Mouse (Mus musculus) lung, embryonic 15.5 days (tissue): Measurements from ENCODE around the gene Dip2b. TPM values are rescaled to one million over a fixed set of nuclear protein-coding genes. Genes with fewer than 3 reads are reported as not detected.
A peak's percentile ranks its signal among the peaks of the same experiment; 100 is the strongest.

Experiments used
- ATAC-seq: fragments of 200-750 bp; cut with Nextera tagmentation; 2 replicates; pipeline ENCODE4 v1.8.0; 2017; ENCODE audit warnings: moderate number of reproducible peaks, borderline replicate concordance; ENCODE audit not compliant: low FRiP score, low TSS enrichment; ENCODE audit errors: extremely low read depth
- H3K27ac ChIP-seq: fragments of 300-500 bp; sonication (generic); 2 replicates; pipeline ENCODE4 v1.5.1; 2015; ENCODE audit warnings: moderate library complexity, mild to moderate bottlenecking, inconsistent platforms
- H3K27me3 ChIP-seq: fragments of 300-500 bp; sonication (generic); 2 replicates; pipeline ENCODE4 v1.6.1; 2015; ENCODE audit warnings: inconsistent platforms
- H3K36me3 ChIP-seq: fragments of 300-500 bp; sonication (generic); 2 replicates; pipeline ENCODE4 v1.6.1; 2015; ENCODE audit warnings: inconsistent platforms
- H3K4me1 ChIP-seq: fragments of 300-500 bp; sonication (generic); 2 replicates; pipeline ENCODE4 v1.6.1; 2015; ENCODE audit warnings: inconsistent platforms
- H3K4me2 ChIP-seq: fragments of 300-500 bp; sonication (generic); 2 replicates; pipeline ENCODE4 v1.6.1; 2015; ENCODE audit warnings: inconsistent platforms, mild to moderate bottlenecking, moderate library complexity
- H3K4me3 ChIP-seq: fragments of 300-500 bp; sonication (generic); 2 replicates; pipeline ENCODE4 v1.5.1; 2015; ENCODE audit warnings: mild to moderate bottlenecking, inconsistent platforms
- H3K9ac ChIP-seq: fragments of 300-500 bp; sonication (generic); 2 replicates; pipeline ENCODE4 v1.6.1; 2015; ENCODE audit warnings: inconsistent platforms
- H3K9me3 ChIP-seq: fragments of 300-500 bp; sonication (generic); 2 replicates; pipeline ENCODE4 v1.6.1; 2016; ENCODE audit warnings: inconsistent platforms
- WGBS: fragments of 180-500 bp; shearing (Covaris S2); methylation state at CpG from one replicate; pipeline ENCODE4 v1.1.7; 2015; 5-methylcytosine and 5-hydroxymethylcytosine counted together
- polyA plus RNA-seq: library from polyadenylated mRNA; unstranded; fragments of >200 nt; fragmentation: Nextera tagmentation; extraction: Ambion mirVana; gene quantifications from 2 replicates; pipeline ENCODE4 v1.2.1, GENCODE M21; 2015

Dip2b gene
- polyA plus RNA-seq, 1 experiment from 2014 or later, result 10.5 TPM

GRCm38 (mm10) chr15:100144854-100145824 lies 106.7 kb downstream of the Dip2b start:
- no peak for ATAC-seq
- Histone ChIP-seq H3K27me3 (no peaks in the 10 kb centered on the region), H3K9me3 (no peaks in the 10 kb centered on the region), H3K27ac (0 out of 2 replicates have a peak overlapping the region, but pooled peaks have one; percentile 84), H3K4me2 (no peak overlapping the region), H3K4me1 (peaks cover 18% of the 10 kb centered on the region; the same call in 1 of the 2 replicates), H3K36me3 (peaks cover 9% of the 10 kb centered on the region; the same call in 1 of the 2 replicates), H3K4me3 (no peak overlapping the region), H3K9ac (no peak overlapping the region)
- WGBS, result 48% methylated on average over 15 of the region's 15 CpGs

DNA sequence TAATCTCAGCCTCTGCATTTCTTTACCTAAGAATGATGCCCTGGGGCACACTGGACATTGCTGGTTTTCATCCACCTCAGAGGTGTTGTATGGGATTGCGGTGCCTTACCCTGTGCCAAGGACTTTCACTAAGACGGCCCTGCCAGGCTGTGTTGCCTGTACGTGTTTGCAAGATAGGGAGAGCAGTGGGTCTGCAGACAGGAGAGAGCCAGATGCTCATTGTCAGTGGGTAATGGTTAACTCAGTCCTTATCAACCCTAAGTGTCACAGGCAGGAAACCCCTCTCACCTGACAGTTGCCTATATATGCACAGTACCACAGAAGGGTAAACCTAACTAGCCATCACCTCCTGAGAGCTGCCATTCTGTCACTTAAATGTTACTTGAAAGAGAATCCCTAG lies 107.5 kb downstream of the Dip2b start:
- Histone ChIP-seq H3K4me2 (no peak overlapping the region), H3K27ac (no peak overlapping the region), H3K9ac (no peak overlapping the region), H3K36me3 (peaks cover 9% of the 10 kb centered on the region; the same call in 1 of the 2 replicates), H3K27me3 (no peaks in the 10 kb centered on the region), H3K9me3 (no peaks in the 10 kb centered on the region), H3K4me1 (peaks cover 18% of the 10 kb centered on the region; the same call in 1 of the 2 replicates), H3K4me3 (no peak overlapping the region)
- no peak for ATAC-seq
- WGBS, result 66% methylated on average over 3 of the region's 3 CpGs

DNA sequence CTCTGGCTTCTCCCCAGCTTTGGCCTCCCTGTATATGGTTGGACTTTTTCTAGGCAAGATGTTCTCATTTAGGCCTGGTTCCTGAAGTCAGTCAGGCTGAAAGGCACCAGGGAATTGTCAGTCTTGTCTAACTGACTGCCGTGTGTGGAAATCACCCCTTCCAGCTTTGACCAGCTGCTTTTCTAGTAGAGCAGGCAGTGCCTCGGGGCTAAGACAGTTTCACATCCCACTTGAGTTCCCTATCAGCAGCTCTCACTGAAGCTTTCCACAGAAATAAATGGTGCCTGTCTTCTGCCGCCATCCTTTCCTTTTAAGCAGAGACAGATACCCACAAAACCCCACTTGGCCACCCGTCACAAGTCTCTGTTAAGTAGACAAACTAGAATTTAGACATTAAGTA lies 112.1 kb downstream of the Dip2b start:
- H3K27me3 ChIP-seq, result no peaks in the 10 kb centered on the region
- H3K9ac ChIP-seq, result no peak overlapping the region
- H3K4me2 ChIP-seq, result no peak overlapping the region
- H3K27ac ChIP-seq, result no peak overlapping the region
- H3K4me3 ChIP-seq, result no peak overlapping the region
- H3K9me3 ChIP-seq, result no peaks in the 10 kb centered on the region
- 0 out of 2 replicates have a peak, but pooled peaks cover 4% of the 10 kb centered on the region for H3K4me1 ChIP-seq
- 71% methylated on average over 4 of the region's 4 CpGs for WGBS
- no peak for ATAC-seq
- H3K36me3 ChIP-seq, result peaks cover 17% of the 10 kb centered on the region

- ATAC-seq, result no peak
- H3K27me3 ChIP-seq, result no peaks in the 10 kb centered on the region
- H3K4me2 ChIP-seq, result no peak overlapping the region
- H3K27ac ChIP-seq, result no peak overlapping the region
- peaks cover 33% of the 10 kb centered on the region for H3K36me3 ChIP-seq
- H3K4me1 ChIP-seq, result no peaks in the 10 kb centered on the region
- WGBS, result 88% methylated on average over 3 of the region's 3 CpGs
- no peaks in the 10 kb centered on the region for H3K9me3 ChIP-seq
- H3K4me3 ChIP-seq, result no peak overlapping the region
- H3K9ac ChIP-seq, result no peak overlapping the region
Observed at GRCm38 (mm10) chr15:100152321-100152720, 113.9 kb downstream of the Dip2b start.

- no peak overlapping the region for H3K9ac ChIP-seq
- no peak overlapping the region for H3K4me2 ChIP-seq
Observed at GRCm38 (mm10) chr15:100153024-100153423, 114.6 kb downstream of the Dip2b start.

DNA sequence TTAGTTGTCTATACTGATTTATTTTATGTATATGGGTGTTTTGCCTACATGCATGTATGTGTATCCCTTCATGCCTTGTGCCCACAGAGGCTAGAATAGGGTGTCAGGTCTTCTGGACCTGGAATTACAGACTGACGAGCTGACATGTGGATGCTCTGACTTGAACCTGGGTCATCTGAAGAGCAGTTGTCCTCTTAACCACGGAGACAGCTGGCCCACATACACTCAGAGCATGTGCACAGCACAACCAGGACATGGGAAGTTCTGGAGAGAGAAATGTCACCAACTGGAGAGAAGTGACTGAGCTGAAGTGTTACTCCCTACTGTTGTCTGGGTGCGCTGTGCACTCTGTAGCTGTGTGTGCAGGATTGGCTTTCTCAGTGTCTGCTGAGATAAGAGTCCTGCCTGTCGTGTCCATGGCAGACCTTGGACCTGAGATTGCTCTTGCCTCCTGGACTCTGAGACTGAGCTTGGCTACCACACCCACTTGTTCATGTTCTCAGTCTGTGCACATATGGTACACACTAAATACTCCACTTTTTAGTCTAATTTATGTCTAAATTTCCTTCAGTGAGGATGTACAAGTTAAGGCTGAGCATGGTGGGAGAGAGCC lies 117.7 kb downstream of the Dip2b start:
- Histone ChIP-seq H3K9me3 (no peaks in the 10 kb centered on the region), H3K9ac (no peak overlapping the region), H3K4me1 (no peaks in the 10 kb centered on the region), H3K4me2 (no peak overlapping the region), H3K36me3 (peaks cover 40% of the 10 kb centered on the region), H3K27me3 (no peaks in the 10 kb centered on the region), H3K27ac (no peak overlapping the region), H3K4me3 (no peak overlapping the region)
- ATAC-seq, result no peak
- 87% methylated on average over 4 of the region's 4 CpGs for WGBS

More at GRCm38 (mm10) chr15:100153024-100153423, 114.6 kb downstream of the Dip2b start:
- no peaks in the 10 kb centered on the region for H3K4me1 ChIP-seq
- no peak overlapping the region for H3K27ac ChIP-seq
- no peaks in the 10 kb centered on the region for H3K9me3 ChIP-seq
- no peaks in the 10 kb centered on the region for H3K27me3 ChIP-seq
- H3K36me3 ChIP-seq, result peaks cover 36% of the 10 kb centered on the region
- whole genome bisulfite sequencing, result 68% methylated on average over 3 of the region's 3 CpGs
- H3K4me3 ChIP-seq, result no peak overlapping the region
- no peak for ATAC-seq

- no peak overlapping the region for H3K27ac ChIP-seq
- H3K36me3 ChIP-seq, result peaks cover 40% of the 10 kb centered on the region
- ATAC-seq, result no peak
- no peak overlapping the region for H3K4me2 ChIP-seq
- 83% methylated on average over 10 of the region's 10 CpGs for WGBS
- no peaks in the 10 kb centered on the region for H3K9me3 ChIP-seq
- no peaks in the 10 kb centered on the region for H3K27me3 ChIP-seq
- H3K4me1 ChIP-seq, result no peaks in the 10 kb centered on the region
- H3K4me3 ChIP-seq, result no peak overlapping the region
- H3K9ac ChIP-seq, result no peak overlapping the region
Observed at GRCm38 (mm10) chr15:100156781-100157470, 118.5 kb downstream of the Dip2b start.

- Histone ChIP-seq H3K9me3 (no peaks in the 10 kb centered on the region), H3K36me3 (peaks cover 55% of the 10 kb centered on the region), H3K9ac (no peak overlapping the region), H3K4me3 (no peak overlapping the region), H3K4me2 (no peak overlapping the region), H3K27ac (no peak overlapping the region), H3K4me1 (no peaks in the 10 kb centered on the region), H3K27me3 (no peaks in the 10 kb centered on the region)
- ATAC-seq, result no peak
- 81% methylated on average over 10 of the region's 10 CpGs for WGBS
Observed at GRCm38 (mm10) chr15:100158985-100159384, 120.5 kb downstream of the Dip2b start.

DNA sequence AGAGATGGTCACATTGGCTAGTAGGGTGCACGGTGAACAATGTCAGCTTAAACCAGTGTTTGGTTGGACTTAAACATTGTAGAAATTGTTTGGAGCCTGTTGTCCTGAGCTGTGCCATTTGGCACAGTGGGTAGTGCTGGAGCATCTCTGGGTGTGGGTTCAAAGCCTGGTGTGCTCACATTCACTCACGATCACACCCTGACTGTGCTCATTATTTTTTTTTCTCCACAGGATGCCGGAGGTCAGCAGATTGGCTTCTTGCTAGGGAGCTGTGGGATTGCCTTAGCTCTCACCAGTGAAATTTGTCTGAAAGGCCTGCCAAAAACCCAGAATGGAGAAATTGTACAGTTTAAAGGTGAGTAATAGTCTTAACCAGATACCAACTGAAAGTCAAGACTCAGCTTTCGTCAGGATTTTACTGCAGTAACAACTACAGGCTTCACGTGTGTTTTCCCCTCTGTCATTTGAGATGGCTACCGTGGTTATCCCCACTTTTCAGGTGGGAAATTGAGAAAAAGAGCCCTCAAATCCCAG lies 123.3 kb downstream of the Dip2b start:
- Histone ChIP-seq H3K9ac (no peak overlapping the region), H3K4me2 (no peak overlapping the region), H3K27me3 (no peaks in the 10 kb centered on the region), H3K4me1 (no peaks in the 10 kb centered on the region), H3K4me3 (no peak overlapping the region), H3K27ac (no peak overlapping the region), H3K9me3 (no peaks in the 10 kb centered on the region), H3K36me3 (peaks cover 39% of the 10 kb centered on the region)
- 82% methylated on average over 6 of the region's 6 CpGs for WGBS
- no peak for ATAC-seq

DNA sequence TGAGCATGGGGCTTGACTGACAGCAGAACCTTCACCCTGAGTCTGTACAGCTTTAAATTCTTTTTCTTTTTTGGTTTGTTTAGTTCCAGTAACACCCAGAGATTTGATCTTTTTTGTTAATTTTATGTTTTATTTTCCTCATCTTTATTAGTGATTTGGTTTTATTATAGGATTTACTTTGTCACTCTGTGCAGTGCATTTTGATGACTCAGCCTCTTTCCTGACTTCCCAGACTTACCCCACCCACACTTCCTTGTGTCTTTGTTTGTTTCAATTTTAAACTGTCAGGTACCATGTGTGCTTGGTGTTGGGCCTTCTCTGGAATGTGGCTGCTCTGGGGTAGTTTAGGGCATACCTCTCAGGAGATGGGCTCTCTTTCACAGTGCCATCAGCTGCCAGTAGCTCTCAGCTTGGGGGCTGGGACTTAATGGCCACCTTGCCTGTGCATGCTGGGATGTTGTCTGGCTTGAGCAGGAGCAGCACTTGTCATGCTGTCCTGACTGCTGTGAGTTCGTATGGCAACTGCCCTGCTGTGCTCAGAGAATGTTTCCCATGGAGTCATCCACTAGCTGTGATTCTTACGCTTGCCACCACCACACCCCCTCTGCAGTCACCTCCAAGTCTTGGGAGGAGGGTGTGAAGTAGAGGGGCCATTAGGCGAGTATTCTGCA lies 125.1 kb downstream of the Dip2b start:
- Histone ChIP-seq H3K9me3 (no peaks in the 10 kb centered on the region), H3K4me2 (no peak overlapping the region), H3K27me3 (no peaks in the 10 kb centered on the region), H3K36me3 (peaks cover 35% of the 10 kb centered on the region; the same call in 1 of the 2 replicates), H3K9ac (no peak overlapping the region), H3K4me1 (0 out of 2 replicates have a peak, but pooled peaks cover 6% of the 10 kb centered on the region), H3K4me3 (no peak overlapping the region), H3K27ac (no peak overlapping the region)
- WGBS, result 86% methylated on average over 3 of the region's 3 CpGs
- ATAC-seq, result no peak

DNA sequence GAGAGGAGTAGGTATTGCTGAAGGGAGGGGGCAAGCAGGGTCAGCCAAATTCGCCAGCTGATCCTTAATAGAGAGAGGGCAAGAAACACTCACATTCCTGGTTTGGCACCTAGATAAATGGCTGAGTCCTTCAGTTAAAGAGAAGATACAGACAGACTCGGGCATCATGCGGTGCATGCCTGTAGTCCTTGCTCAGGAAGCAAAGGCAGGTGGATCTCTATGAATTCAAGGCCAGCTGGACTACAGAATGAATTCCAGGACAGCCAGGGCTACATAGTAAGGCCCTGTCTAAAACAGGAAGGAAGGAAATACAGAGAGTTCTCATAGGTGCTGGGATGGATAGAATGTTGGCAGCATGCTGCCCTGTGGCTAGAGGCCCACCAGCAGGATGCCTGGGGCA lies 128.0 kb downstream of the Dip2b start:
- ATAC-seq, result no peak
- Histone ChIP-seq H3K4me2 (no peak overlapping the region), H3K27me3 (no peaks in the 10 kb centered on the region), H3K9ac (no peak overlapping the region), H3K9me3 (no peaks in the 10 kb centered on the region), H3K27ac (no peak overlapping the region), H3K36me3 (peaks cover 53% of the 10 kb centered on the region), H3K4me1 (0 out of 2 replicates have a peak, but pooled peaks cover 7% of the 10 kb centered on the region), H3K4me3 (no peak overlapping the region)
- WGBS, result 84% methylated on average over 3 of the region's 3 CpGs
